Mouse (Mus musculus): ENCODE measurements at regions not wholly inside any gene's neighbourhood (a gene's known extent, or its start where the extent isn't known, plus 50 kb on each side); places are given as distances from the start of the nearest gene placed in this dataset.

- DNase-seq (ENCODE audit: low read depth) = no peak
These were observed 102.9 kb upstream of the Klf14 start for GRCm38 (mm10) chr6:31061813-31062212.

GRCm38 (mm10) chr6:31065419-31065818 lies 106.5 kb upstream of the Klf14 start:
- peak; percentile 93 for DNase-seq (ENCODE audit: low read depth)

GRCm38 (mm10) chr6:31066861-31067260 lies 108.0 kb upstream of the Klf14 start:
- no peak for DNase-seq (ENCODE audit: low read depth)

- DNase-seq (ENCODE audit: low read depth) = no peak
These were observed 108.6 kb upstream of the Klf14 start for GRCm38 (mm10) chr6:31067453-31067852.

- no peak for DNase-seq (ENCODE audit: low read depth)
These were observed 110.4 kb upstream of the Klf14 start for GRCm38 (mm10) chr6:31069243-31069642.

GRCm38 (mm10) chr6:31070537-31070936 lies 111.7 kb upstream of the Klf14 start:
- DNase-seq (ENCODE audit: low read depth) = no peak

- no peak for DNase-seq (ENCODE audit: low read depth)
These were observed 112.1 kb upstream of the Klf14 start for GRCm38 (mm10) chr6:31070966-31071365.

GRCm38 (mm10) chr6:31072072-31072471 lies 113.2 kb upstream of the Klf14 start:
- peak; percentile 69 for DNase-seq (ENCODE audit: low read depth)

GRCm38 (mm10) chr6:31072559-31072958 lies 113.7 kb upstream of the Klf14 start:
- no peak for DNase-seq (ENCODE audit: low read depth)

- no peak for DNase-seq (ENCODE audit: low read depth)
These were observed 114.5 kb upstream of the Klf14 start for GRCm38 (mm10) chr6:31073338-31073737.

- no peak for DNase-seq (ENCODE audit: low read depth)
These were observed 115.5 kb upstream of the Klf14 start for GRCm38 (mm10) chr6:31074394-31074793.

GRCm38 (mm10) chr6:31075209-31075571 lies 116.3 kb upstream of the Klf14 start:
- DNase-seq (ENCODE audit: low read depth) = no peak

GRCm38 (mm10) chr6:31075572-31076477 lies 116.9 kb upstream of the Klf14 start:
- peak; percentile 80 for DNase-seq (ENCODE audit: low read depth)

- DNase-seq (ENCODE audit: low read depth) = no peak
These were observed 117.6 kb upstream of the Klf14 start for GRCm38 (mm10) chr6:31076478-31076834.

- peak; percentile 62 for DNase-seq (ENCODE audit: low read depth)
These were observed 118.3 kb upstream of the Klf14 start for GRCm38 (mm10) chr6:31077216-31077615.

GRCm38 (mm10) chr6:31077779-31078178 lies 118.9 kb upstream of the Klf14 start:
- DNase-seq (ENCODE audit: low read depth) = no peak

- DNase-seq (ENCODE audit: low read depth) = no peak
These were observed 119.5 kb upstream of the Klf14 start for GRCm38 (mm10) chr6:31078413-31078812.

GRCm38 (mm10) chr6:31079586-31080259 lies 120.8 kb upstream of the Klf14 start:
- peak; percentile 82 for DNase-seq (ENCODE audit: low read depth)

GRCm38 (mm10) chr6:31080279-31080678 lies 121.4 kb upstream of the Klf14 start:
- DNase-seq (ENCODE audit: low read depth) = no peak

GRCm38 (mm10) chr6:31080691-31081090 lies 121.8 kb upstream of the Klf14 start:
- DNase-seq (ENCODE audit: low read depth) = peak; percentile 94

- DNase-seq (ENCODE audit: low read depth) = peak; percentile 93
These were observed 122.4 kb upstream of the Klf14 start for GRCm38 (mm10) chr6:31081238-31081637.

GRCm38 (mm10) chr6:31081988-31082387 lies 123.1 kb upstream of the Klf14 start:
- peak; percentile 63 for DNase-seq (ENCODE audit: low read depth)

All from 416B (cell line).